Mouse (Mus musculus) small intestine, adult 2 months (tissue): ENCODE measurements at regions not wholly inside any gene's neighbourhood (a gene's known extent, or its start where the extent isn't known, plus 50 kb on each side); places are given as distances from the start of the nearest gene placed in this dataset.

Experiments
- H3K27ac ChIP-seq: fragments of 200-500 bp; 2 replicates; pipeline ENCODE4 v1.5.1; 2012; ENCODE audit warnings: low read depth, low read length, control low read depth, inconsistent platforms; ENCODE audit not compliant: insufficient read depth
- H3K27me3 ChIP-seq: fragments of 200-500 bp; 2 replicates; pipeline ENCODE4 v1.6.1; 2012; ENCODE audit warnings: mild to moderate bottlenecking, moderate library complexity, low read length, inconsistent platforms; ENCODE audit not compliant: control insufficient read depth, insufficient read depth
- H3K36me3 ChIP-seq: fragments of 200-500 bp; 2 replicates; pipeline ENCODE4 v1.6.1; 2012; ENCODE audit warnings: mild to moderate bottlenecking, low read length, control low read depth, inconsistent platforms; ENCODE audit not compliant: control insufficient read depth, insufficient read depth
- H3K4me1 ChIP-seq: fragments of 200-500 bp; 2 replicates; pipeline ENCODE4 v1.6.1; 2012; ENCODE audit warnings: low read length, inconsistent platforms, mixed read lengths; ENCODE audit not compliant: control insufficient read depth, insufficient read depth, insufficient read length
- H3K4me3 ChIP-seq: fragments of 200-500 bp; 2 replicates; pipeline ENCODE4 v1.5.1; 2012; ENCODE audit warnings: low read depth, mild to moderate bottlenecking, control low read depth, inconsistent platforms, low read length, moderate library complexity
- CTCF ChIP-seq: fragments of 200-500 bp; IDR thresholded peaks from 2 replicates; pipeline ENCODE4 v1.5.1; 2012; ENCODE audit warnings: low read depth, mild to moderate bottlenecking, control low read depth, inconsistent platforms, low read length, moderate library complexity, mixed read lengths; ENCODE audit not compliant: insufficient replicate concordance, insufficient read length; ENCODE audit errors: extremely low read depth
- POLR2A ChIP-seq: fragments of 200-500 bp; IDR thresholded peaks from 2 replicates; pipeline ENCODE4 v1.6.1; 2012; ENCODE audit warnings: low read depth, mild to moderate bottlenecking, control low read depth, inconsistent platforms, low read length, moderate library complexity
- WGBS: fragments of 180-500 bp; shearing (Covaris S2); methylation state at CpG from one replicate; pipeline ENCODE4 v1.1.7; 2018; 5-methylcytosine and 5-hydroxymethylcytosine counted together

DNA sequence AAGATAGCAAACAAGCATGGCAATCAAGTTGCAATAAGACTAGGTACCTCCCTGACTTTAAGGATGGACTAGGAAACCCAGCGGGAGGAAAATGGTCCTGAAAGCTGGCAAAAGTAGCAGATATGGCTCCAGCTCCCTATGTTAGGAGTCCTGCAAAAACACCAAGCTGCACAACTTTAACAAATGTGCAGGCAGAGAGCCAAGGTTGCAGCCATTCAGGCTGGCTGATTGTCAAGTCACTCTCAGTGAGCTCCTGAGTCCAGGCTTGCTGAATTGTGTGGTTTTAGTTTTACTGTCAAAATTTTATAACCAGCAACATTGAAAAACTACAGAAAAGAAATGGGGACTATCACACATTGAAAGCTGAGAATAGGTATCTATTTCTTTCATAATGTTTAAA lies 1122.8 kb upstream of the Slc10a2 start:
- no peak overlapping the region for H3K27ac ChIP-seq
- H3K4me3 ChIP-seq, result no peak overlapping the region
- H3K36me3 ChIP-seq, result no peaks in the 10 kb centered on the region
- TF ChIP-seq CTCF (no peak), POLR2A (no peak)
- H3K27me3 ChIP-seq, result no peaks in the 10 kb centered on the region
- WGBS, result 73% methylated on average over 1 of the region's 1 CpGs
- H3K4me1 ChIP-seq, result no peaks in the 10 kb centered on the region

DNA sequence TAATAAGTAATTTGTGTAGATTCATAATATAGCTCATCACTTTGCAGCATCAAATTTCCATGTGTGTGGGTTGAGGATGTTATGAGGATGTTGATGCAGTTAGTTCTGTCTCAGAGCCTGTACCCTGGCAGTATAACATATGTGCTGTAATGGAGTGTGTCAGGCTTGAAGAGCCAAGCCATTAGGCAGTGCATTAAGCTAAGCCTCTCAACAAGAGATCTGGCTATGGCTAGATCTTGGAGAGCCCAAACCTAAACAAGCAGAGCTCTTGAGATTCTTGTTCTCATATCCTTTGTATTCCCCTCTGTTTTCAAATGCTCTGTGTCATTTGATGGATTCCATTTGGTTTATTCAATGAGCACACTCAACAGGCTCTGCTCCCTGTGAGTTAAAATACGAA lies 1120.0 kb upstream of the Slc10a2 start:
- Histone ChIP-seq H3K36me3 (no peaks in the 10 kb centered on the region), H3K27me3 (no peaks in the 10 kb centered on the region), H3K4me3 (no peak overlapping the region), H3K27ac (no peak overlapping the region), H3K4me1 (no peaks in the 10 kb centered on the region)
- TF ChIP-seq CTCF (no peak), POLR2A (no peak)
- WGBS, result 64% methylated on average over 1 of the region's 1 CpGs

DNA sequence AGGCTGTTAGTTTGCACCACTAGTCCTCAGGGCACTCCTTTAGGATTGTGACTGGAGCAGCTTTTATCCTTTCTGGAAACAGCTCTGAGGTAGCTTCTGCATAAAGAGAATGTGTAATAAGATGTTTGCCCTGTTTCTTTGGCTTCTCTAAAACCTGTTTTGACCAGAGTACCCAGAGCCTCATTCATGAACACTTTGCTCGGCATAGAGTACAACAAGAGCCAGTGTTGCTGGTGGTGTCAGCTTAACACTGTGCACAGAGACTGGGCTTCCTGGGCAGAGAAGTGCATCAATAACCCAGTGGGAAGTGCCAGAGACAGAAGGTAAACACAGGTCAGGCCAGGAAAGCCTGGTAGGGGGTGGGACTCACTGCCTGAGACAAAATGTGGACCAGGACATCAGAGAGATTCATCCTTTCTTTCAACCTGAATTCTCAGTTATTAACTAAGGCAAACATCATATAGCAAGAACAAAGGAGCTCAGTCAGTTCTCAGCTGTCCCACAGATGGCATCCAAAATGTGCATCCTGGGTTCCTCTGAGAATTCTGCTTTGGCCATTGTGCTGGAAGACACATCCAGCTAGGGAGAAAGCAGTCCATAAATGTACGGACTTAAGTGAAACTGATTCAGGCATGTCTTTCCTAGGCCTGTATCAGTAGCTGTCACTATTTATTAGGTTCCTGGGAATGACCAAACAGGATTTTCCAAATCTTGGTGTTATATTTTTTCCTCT lies 1102.6 kb upstream of the Slc10a2 start:
- Histone ChIP-seq H3K27ac (no peak overlapping the region), H3K4me3 (no peak overlapping the region)
- WGBS, result 69% methylated on average over 2 of the region's 2 CpGs

DNA sequence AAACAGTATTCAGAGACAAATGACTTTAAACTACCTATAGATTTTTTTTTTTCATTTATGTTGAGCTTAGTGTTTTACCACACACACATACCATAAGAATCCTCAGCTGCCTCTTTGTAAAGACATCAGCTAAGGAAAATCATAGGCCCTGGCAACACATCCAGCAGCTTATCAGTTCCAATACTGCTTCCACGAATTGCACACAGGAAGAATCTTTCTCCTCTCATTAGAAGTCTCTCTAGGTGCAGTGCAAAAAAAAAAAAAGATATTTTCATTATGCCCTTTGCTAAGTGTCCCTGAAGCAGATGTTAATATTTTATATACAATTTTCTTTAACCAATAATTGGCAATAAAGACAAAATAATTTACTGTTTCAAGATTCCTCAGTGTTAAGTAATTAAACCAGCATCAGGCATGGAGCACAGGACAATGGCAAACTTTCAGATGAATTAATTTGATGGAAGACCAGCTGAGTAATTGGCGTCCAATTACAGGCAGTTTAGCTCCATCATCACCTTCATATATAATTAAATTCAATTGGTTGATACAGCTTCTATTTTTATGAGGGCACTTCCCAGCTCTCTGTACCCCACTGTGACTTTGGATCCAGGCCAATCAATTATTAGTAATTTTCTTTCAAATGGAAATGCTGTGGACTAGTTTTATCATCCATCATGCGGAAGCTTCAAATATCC lies 1099.0 kb upstream of the Slc10a2 start:
- Histone ChIP-seq H3K36me3 (no peaks in the 10 kb centered on the region), H3K27ac (no peak overlapping the region), H3K27me3 (no peaks in the 10 kb centered on the region), H3K4me3 (no peak overlapping the region), H3K4me1 (no peaks in the 10 kb centered on the region)
- no peak for TF ChIP-seq CTCF
- no peak for TF ChIP-seq POLR2A
- WGBS, result 69% methylated on average over 3 of the region's 3 CpGs

More for the DNA sequence above, 1102.6 kb upstream of the Slc10a2 start:
- TF ChIP-seq POLR2A, result no peak
- TF ChIP-seq CTCF, result no peak
- Histone ChIP-seq H3K36me3 (no peaks in the 10 kb centered on the region), H3K27me3 (no peaks in the 10 kb centered on the region), H3K4me1 (no peaks in the 10 kb centered on the region)

DNA sequence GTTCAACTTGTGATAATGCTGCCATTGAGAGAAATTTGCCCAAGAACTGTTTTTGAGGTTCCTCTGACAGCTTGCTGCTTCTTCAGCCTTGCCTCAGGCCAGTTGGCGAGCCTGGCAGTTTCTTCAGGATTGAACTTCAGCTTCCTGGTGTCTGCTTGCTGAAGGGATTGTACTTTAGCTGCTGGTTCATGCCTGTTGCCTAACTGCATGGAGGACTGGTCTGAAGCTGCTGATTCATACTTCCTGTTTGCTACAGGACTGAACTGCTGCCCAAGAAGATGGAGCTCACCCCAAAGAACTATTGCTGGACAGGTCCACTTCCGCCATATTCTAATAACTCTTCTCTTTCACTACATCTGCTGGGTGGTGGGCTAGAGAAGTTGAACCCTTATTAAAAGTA lies 1086.3 kb upstream of the Slc10a2 start:
- Histone ChIP-seq H3K27me3 (no peaks in the 10 kb centered on the region), H3K27ac (no peak overlapping the region), H3K4me1 (no peaks in the 10 kb centered on the region), H3K4me3 (no peak overlapping the region), H3K36me3 (no peaks in the 10 kb centered on the region)
- WGBS, result 88% methylated on average over 2 of the region's 2 CpGs
- TF ChIP-seq POLR2A, result no peak
- no peak for TF ChIP-seq CTCF

DNA sequence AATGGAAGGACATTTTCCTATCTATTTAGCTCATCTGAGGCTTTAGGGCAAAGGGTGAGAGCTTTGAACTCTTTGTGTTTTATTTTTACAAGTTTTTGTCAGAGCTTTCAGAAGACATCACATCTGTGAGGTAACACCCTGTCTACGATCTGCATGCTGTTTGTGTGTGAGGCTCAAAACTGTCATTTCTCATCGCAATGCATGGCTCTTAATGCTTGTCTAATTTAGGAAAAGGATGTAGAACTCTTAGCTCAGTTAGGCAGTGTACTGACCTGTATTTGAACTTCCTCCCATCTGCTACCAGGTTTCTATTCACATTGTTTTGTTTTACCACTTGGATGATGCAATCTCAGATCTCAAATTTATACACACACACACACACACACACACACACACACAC lies 1083.3 kb upstream of the Slc10a2 start:
- Histone ChIP-seq H3K27me3 (no peaks in the 10 kb centered on the region), H3K27ac (no peak overlapping the region), H3K4me1 (no peaks in the 10 kb centered on the region), H3K36me3 (no peaks in the 10 kb centered on the region), H3K4me3 (no peak overlapping the region)
- no peak for TF ChIP-seq CTCF
- no peak for TF ChIP-seq POLR2A
- WGBS, result 52% methylated on average over 2 of the region's 2 CpGs

DNA sequence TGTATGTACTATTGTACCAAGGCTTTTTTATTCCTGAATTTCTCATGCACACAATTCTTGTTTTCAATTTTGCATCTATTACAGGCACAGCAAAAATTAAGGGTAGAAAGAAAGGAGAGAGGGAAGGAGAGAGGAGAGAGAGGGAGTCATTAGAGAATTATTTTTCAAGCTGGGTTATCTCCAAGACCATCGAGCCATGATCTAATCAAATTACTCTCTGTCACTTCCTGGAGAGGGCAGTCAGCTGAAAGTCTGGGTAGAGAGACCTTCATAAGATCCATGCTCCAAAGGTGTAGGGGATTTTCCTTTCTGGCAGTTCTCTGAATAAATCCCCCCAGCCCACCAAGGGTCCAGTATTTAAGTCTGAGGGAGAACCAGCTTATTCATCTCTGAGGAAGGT lies 1081.4 kb upstream of the Slc10a2 start:
- no peak for TF ChIP-seq POLR2A
- no peak for TF ChIP-seq CTCF
- Histone ChIP-seq H3K27me3 (no peaks in the 10 kb centered on the region), H3K4me1 (no peaks in the 10 kb centered on the region), H3K27ac (no peak overlapping the region), H3K4me3 (no peak overlapping the region), H3K36me3 (no peaks in the 10 kb centered on the region)
- 10% methylated on average over 1 of the region's 1 CpGs for WGBS

DNA sequence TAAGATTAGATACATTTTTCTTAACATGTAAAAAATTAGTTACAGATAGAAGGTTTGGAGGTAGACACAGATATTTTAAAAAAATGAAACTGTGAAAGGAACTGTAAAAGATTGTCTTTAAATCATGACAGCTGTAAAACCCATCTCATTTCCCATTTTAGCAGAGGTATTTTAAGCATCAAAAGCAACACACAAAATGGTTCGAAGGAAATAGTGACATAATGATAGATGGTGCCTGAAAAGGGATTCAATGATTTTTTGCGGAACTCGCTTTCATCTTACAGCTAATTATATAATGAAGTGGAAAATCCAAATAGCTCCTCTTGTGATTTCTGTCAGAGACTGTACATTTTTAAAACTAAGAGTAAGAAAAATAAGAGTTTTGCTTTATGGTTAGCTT lies 1074.5 kb upstream of the Slc10a2 start:
- Histone ChIP-seq H3K4me3 (no peak overlapping the region), H3K4me1 (no peaks in the 10 kb centered on the region), H3K27me3 (no peaks in the 10 kb centered on the region), H3K27ac (no peak overlapping the region), H3K36me3 (no peaks in the 10 kb centered on the region)
- no peak for TF ChIP-seq CTCF
- TF ChIP-seq POLR2A, result no peak
- 72% methylated on average over 3 of the region's 3 CpGs for WGBS
